In the genomic region with DNA sequence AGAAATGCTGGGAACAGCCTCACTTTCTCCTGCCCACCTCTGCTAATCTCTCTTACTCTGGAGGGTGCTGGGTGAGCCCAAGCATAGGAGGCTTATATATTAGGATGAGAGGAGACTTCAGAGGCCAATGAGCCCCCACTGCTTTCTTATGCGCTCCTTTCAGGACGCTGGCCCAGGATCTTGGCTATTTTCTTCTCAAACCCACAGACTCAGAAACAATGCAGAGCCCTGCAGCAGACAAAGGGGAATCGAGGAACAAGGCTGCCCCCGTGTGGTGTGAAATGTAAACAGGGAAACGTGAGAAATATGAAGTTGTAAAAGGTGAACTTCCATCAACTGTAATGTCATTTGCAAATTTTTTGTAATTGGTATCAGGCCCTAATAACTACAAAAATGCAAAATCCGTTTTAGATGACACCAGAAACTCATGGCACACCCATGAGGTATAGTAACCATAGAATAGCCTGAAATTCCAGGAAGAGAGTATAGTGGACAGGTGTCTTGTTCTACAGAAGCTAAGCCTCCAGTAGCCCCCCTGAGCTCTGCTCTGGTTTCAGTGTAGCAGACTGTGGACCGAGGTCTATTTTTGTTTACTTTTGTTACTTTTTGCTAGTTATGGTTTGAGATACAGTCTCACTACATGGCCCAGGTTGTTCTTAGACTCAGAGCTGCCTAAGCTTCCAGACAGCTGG, we compare ENCODE assay signal across 8 mouse cellular contexts. TPM values are rescaled to one million over a fixed set of nuclear protein-coding genes. Genes with fewer than 3 reads are reported as not detected.
DNase-seq lines count a peak whose midpoint lies in the region; ATAC-seq lines count a peak whose summit lies in the region.

No protein-coding gene starts in this region.

- ATAC-seq in kidney, embryonic 15.5 days (replicated peaks; ENCODE audit: low FRiP score), result no peak
- no peak for ATAC-seq in liver, embryonic 13.5 days (ENCODE audit: low read depth)

- no peak overlapping the region for H3K4me2 ChIP-seq in kidney, embryonic 15.5 days
- H3K4me2 ChIP-seq in liver, embryonic 13.5 days, result no peak overlapping the region

- no peaks in the 10 kb centered on the region for H3K36me3 ChIP-seq in kidney, embryonic 15.5 days
- H3K36me3 ChIP-seq in liver, embryonic 13.5 days, result no peaks in the 10 kb centered on the region

- H3K4me3 ChIP-seq in kidney, embryonic 15.5 days (replicated peaks), result no peak overlapping the region
- no peak overlapping the region for H3K4me3 ChIP-seq in liver, embryonic 13.5 days (replicated peaks)

- H3K4me1 ChIP-seq in kidney, embryonic 15.5 days, result peaks cover 4% of the 10 kb centered on the region; the same call in 1 of the 2 replicates
- no peaks in the 10 kb centered on the region for H3K4me1 ChIP-seq in liver, embryonic 13.5 days (replicated peaks)

- DNase-seq in kidney, adult 9 months, result peak; percentile 57
- peak; percentile 39 for DNase-seq in adipocyte (ENCODE audit: low spot score)
- DNase-seq in embryo, embryonic 11 days, result peak; percentile 65
- peak; percentile 4 for DNase-seq in induced T-regulatory cell, adult 2 months (ENCODE audit: low read depth)
- DNase-seq in liver, embryonic 13.5 days, result peak; percentile 5
- peak; percentile 51 for DNase-seq in retina, postnatal 1 day
- DNase-seq in thymus, adult 18-20 months, result no peak

- no peak overlapping the region for H3K27ac ChIP-seq in kidney, embryonic 15.5 days
- no peak overlapping the region for H3K27ac ChIP-seq in liver, embryonic 13.5 days

- WGBS in kidney, embryonic 15.5 days, result 11% methylated on average over 7 of the region's 7 CpGs
- 14% methylated on average over 7 of the region's 7 CpGs for WGBS in liver, embryonic 13.5 days (ENCODE audit: insufficient replicate concordance)

- no peaks in the 10 kb centered on the region; the same call in 1 of the 2 replicates for H3K27me3 ChIP-seq in kidney, embryonic 15.5 days
- no peaks in the 10 kb centered on the region for H3K27me3 ChIP-seq in liver, embryonic 13.5 days

- H3K9me3 ChIP-seq in kidney, embryonic 15.5 days (replicated peaks), result no peaks in the 10 kb centered on the region
- no peaks in the 10 kb centered on the region for H3K9me3 ChIP-seq in liver, embryonic 13.5 days (replicated peaks)

- no peak overlapping the region for H3K9ac ChIP-seq in kidney, embryonic 15.5 days
- no peak overlapping the region for H3K9ac ChIP-seq in liver, embryonic 13.5 days

RNA-seq across cellular contexts. Expression of a gene that starts 43.8 kb away (rescaled TPM):
- polyA plus RNA-seq in kidney, embryonic 15.5 days (2015; fragmentation: Nextera tagmentation; extraction: Ambion mirVana), result 325 and 329 TPM in 2 replicates
- polyA plus RNA-seq in liver, embryonic 13.5 days (2015; fragmentation: Nextera tagmentation; extraction: Ambion mirVana), result 6.2 and 7.2 TPM in 2 replicates

RNA-seq across cellular contexts. Expression of a gene that starts 44.4 kb away (rescaled TPM):
- polyA plus RNA-seq in kidney, embryonic 15.5 days (2015; fragmentation: Nextera tagmentation; extraction: Ambion mirVana), result 74.5 and 75.7 TPM in 2 replicates
- 28.1 and 36.2 TPM in 2 replicates for polyA plus RNA-seq in liver, embryonic 13.5 days (2015; fragmentation: Nextera tagmentation; extraction: Ambion mirVana)

Comparison
In these comparisons a context has a peak if more than half of its experiments do, and no peak if none do; other contexts are left out.
1. DNase-seq: peak in kidney, adult 9 months (single experiment), adipocyte (single experiment), embryo, embryonic 11 days (single experiment), induced T-regulatory cell, adult 2 months (single experiment), liver, embryonic 13.5 days (single experiment) and retina, postnatal 1 day (single experiment); none in thymus, adult 18-20 months (0 of 2).
2. RNA of a gene that starts 43.8 kb away (polyA plus RNA-seq): 325 to 329 TPM in kidney, embryonic 15.5 days; 6.2 to 7.2 TPM in liver, embryonic 13.5 days; every median in the first group is over 10 times any median in the second.